Mouse (Mus musculus) cortical plate, adult 2 months (tissue): ENCODE results near the gene Cyth3.

Source experiments
- CTCF ChIP-seq: fragments of 200-500 bp; IDR thresholded peaks from 2 replicates; pipeline ENCODE4 v1.5.1; 2011; ENCODE audit warnings: mild to moderate bottlenecking, control low read depth, low read length; ENCODE audit not compliant: insufficient read depth; ENCODE audit errors: extremely low read depth
- POLR2A ChIP-seq: fragments of 200-500 bp; IDR thresholded peaks from 2 replicates; pipeline ENCODE4 v1.6.1; 2011; ENCODE audit warnings: mild to moderate bottlenecking, low read length, control low read depth; ENCODE audit not compliant: insufficient read depth; ENCODE audit errors: extremely low read depth

DNA sequence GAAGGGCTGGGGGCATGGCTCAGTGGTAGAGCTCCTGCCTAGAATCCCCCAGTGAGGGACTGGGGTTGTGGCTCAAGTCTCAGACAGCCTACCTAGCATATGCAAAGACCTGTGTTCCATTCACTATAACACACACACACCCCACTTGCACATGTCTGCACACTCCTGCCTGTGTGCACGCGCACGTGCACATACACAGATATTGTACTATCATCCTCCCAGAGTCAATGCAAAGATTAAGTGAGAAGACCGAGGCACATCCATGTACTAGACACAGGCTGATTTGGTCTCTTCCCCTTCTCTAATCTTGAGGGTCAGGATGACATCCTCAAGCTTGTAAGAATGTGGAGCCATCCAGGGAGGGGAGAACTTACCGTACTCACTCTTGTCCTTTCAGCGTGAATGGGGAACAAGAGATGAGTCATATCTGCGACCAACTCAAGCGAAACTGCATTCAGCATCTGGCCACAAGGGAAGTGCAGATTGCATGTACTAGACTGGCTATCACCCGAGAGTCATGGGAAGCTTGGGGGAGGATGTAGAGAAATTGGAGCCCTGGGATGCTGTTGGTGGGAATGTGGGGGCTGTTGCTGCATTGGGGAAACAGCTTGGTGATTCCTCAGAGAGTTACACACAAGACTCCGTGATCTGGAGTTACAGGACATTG lies 42.6 kb upstream of the Cyth3 start:
- TF ChIP-seq CTCF (no peak), POLR2A (no peak)
